Mouse (Mus musculus) bone marrow, adult 2 months (tissue): ENCODE data around the gene 5730522E02Rik.

Source experiments
- CTCF ChIP-seq: fragments of 200-500 bp; IDR thresholded peaks from 2 replicates; pipeline ENCODE4 v1.5.1; 2011; ENCODE audit warnings: low read length, control low read depth; ENCODE audit not compliant: control insufficient read depth, insufficient read depth
- POLR2A ChIP-seq: fragments of 200-500 bp; IDR thresholded peaks from 2 replicates; pipeline ENCODE4 v1.6.1; 2011; ENCODE audit warnings: low read depth, mild to moderate bottlenecking, control low read depth, low read length, borderline replicate concordance; ENCODE audit not compliant: control insufficient read depth

DNA sequence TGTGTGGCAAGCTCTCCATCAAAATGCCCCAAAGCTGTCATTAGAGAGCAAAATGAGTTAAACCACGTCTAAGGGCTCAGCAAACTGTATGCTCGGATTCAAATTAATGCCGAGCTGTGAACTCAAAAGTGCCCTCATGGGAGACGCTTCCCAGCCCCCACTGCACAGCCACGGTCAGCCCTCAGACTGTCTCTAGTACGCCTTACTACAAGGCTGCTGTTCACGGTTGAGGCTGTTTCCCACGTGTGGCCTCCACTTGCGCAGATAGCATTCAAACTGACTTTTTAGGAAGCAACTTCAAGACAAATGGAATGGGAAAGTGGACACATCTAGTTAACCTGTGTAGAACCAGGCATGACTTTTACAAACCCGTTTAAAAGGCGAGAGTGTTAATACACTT, 79.7 kb downstream of the 5730522E02Rik start:
- TF ChIP-seq POLR2A = no peak
- no peak for TF ChIP-seq CTCF
